Mouse (Mus musculus) erythroblast, embryonic 14.5 days (primary cell): ENCODE measurements around the gene Acss3. TPM values are rescaled to one million over a fixed set of nuclear protein-coding genes. Genes with fewer than 3 reads are reported as not detected.

Experiments
- H3K27me3 ChIP-seq: 2 replicates; pipeline ENCODE4 v1.6.1; 2012; ENCODE audit warnings: inconsistent platforms; ENCODE audit not compliant: control insufficient read depth
- H3K36me3 ChIP-seq: 2 replicates; pipeline ENCODE4 v1.6.1; 2012; ENCODE audit warnings: mild to moderate bottlenecking, inconsistent platforms; ENCODE audit not compliant: control insufficient read depth
- H3K4me1 ChIP-seq: 2 replicates; pipeline ENCODE4 v1.6.1; 2012; ENCODE audit warnings: inconsistent platforms; ENCODE audit not compliant: control insufficient read depth
- H3K4me3 ChIP-seq: replicated peaks from 2 replicates; pipeline ENCODE3; 2012; ENCODE audit warnings: moderate library complexity, mild to moderate bottlenecking, inconsistent platforms
- H3K9me3 ChIP-seq: 2 replicates; pipeline ENCODE4 v1.6.1; 2012; ENCODE audit warnings: low read length, inconsistent platforms, mixed read lengths; ENCODE audit not compliant: control insufficient read depth
- GATA1 ChIP-seq: IDR thresholded peaks from 2 replicates; pipeline ENCODE4 v1.6.1; 2012; ENCODE audit warnings: low read length, inconsistent platforms, mixed read lengths
- TAL1 ChIP-seq: IDR thresholded peaks from 3 replicates; pipeline ENCODE4 v1.6.1; 2012; ENCODE audit warnings: low read length, inconsistent platforms, mixed read lengths
- polyA plus RNA-seq: library from polyadenylated mRNA; stranded (reverse); fragments of >175 nt; gene quantifications from 2 replicates; pipeline ENCODE4 v1.2.3, GENCODE M21; 2012

Acss3 gene
- polyA plus RNA-seq, 1 experiment = not detected

DNA sequence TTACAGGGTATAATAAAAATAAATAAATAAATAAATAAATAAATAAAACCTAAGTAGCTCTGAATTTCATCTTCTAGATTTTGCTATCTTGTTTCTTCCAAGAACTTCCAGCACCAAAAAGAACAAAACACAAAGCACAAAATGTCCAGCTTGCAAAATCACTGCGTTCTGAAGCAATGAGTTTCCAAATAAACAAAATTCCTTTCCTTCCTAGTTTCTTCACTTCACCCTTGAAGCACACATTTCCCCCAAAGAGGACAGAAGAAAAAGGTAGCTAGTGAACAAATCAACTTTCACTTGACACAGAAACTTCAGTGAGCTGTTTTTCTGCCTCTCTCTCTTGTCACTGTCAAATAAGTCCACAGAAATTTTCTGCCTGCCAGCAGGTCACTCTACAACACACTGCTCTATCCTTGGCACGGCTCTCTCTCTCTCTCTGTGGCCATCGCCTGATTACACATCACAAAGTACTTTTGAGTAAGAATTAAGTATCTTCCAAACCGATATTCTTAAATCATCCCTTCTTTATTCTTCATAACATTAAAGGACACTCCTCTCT, 6.7 kb downstream of the Acss3 start:
- no peak for TF ChIP-seq GATA1
- Histone ChIP-seq H3K4me1 (no peaks in the 10 kb centered on the region), H3K27me3 (no peaks in the 10 kb centered on the region), H3K9me3 (no peaks in the 10 kb centered on the region), H3K4me3 (no peak overlapping the region), H3K36me3 (no peaks in the 10 kb centered on the region)

DNA sequence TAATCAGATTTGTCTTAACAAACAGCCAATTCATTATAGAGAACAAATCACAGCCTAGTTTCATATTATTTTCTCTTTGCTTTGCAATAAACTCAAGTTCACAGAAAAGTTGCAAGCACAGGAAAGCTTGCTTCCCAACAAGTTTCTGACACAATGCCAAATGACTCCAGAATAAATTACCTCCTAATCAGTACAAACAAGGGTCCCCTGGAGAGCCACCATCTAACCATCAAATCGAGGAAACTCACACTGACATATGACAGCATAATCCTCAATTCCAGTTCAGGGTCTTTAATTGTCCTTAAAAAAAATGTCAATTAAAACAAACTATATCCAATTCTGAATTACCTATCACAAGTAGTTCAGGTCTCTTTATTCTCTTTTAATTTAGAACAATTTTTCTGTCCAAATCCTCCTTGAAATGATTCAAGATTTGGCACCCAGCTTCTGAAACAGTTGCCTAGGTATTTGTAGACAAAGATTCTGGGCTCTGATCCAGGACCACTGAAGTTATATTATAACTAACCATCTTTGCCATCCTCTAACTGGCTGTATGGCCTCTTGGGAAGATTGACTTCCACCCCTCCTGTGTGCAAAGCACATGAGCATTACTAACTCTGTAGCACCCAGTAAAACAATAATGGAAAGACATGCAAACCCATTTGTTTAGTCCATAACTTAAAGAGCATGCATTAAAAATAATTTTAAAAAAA, 7.4 kb downstream of the Acss3 start:
- TF ChIP-seq GATA1 = no peak
- TF ChIP-seq TAL1 = no peak
- Histone ChIP-seq H3K27me3 (no peaks in the 10 kb centered on the region), H3K4me3 (no peak overlapping the region), H3K4me1 (no peaks in the 10 kb centered on the region), H3K9me3 (no peaks in the 10 kb centered on the region; the same call in 1 of the 2 replicates), H3K36me3 (no peaks in the 10 kb centered on the region)

DNA sequence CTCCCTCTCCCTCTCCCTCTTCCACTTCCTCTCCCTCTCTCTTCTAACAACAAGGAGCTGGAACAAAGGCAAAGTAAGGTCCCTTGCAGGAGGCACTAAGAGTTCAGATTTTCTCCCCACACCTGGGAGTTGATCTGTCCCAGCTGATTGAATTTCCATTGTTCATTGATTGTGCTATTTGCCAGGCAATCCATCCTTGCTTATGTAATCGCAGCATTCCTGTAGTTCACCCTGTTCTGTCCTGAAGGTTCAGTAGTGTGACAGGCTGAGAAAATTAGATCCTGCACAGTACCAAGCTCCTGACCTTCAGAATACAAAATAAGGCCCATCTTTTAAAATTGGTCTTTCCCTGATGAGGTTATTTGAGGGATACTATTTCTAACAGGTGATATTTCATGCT, 8.3 kb downstream of the Acss3 start:
- Histone ChIP-seq H3K27me3 (no peaks in the 10 kb centered on the region), H3K4me3 (no peak overlapping the region), H3K36me3 (no peaks in the 10 kb centered on the region), H3K9me3 (no peaks in the 10 kb centered on the region; the same call in 1 of the 2 replicates), H3K4me1 (no peaks in the 10 kb centered on the region)
- no peak for TF ChIP-seq TAL1
- no peak for TF ChIP-seq GATA1

DNA sequence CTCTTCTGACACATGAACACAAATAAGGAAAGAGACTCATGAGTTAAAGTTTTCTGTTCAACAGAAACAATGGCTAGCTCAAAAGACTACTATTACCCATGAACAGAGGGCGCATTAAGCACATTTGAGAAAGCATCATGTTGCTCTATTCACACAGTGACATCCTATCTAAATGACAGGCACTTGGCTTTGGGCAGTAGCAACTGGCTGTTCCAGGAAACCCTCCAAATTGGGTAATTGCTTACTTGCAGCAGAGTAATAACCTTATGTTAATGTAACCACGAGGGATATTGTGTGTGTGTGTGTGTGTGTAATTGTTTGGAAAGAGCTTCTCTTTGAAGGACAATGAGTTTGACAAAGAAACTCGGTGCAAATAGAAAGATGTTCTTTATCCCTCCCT, 29.0 kb downstream of the Acss3 start:
- H3K4me1 ChIP-seq = no peaks in the 10 kb centered on the region
- peaks cover 2% of the 10 kb centered on the region; the same call in 1 of the 2 replicates for H3K9me3 ChIP-seq
- no peaks in the 10 kb centered on the region for H3K27me3 ChIP-seq
- TF ChIP-seq TAL1 = no peak
- TF ChIP-seq GATA1 = no peak
- H3K4me3 ChIP-seq = no peak overlapping the region
- H3K36me3 ChIP-seq = no peaks in the 10 kb centered on the region

DNA sequence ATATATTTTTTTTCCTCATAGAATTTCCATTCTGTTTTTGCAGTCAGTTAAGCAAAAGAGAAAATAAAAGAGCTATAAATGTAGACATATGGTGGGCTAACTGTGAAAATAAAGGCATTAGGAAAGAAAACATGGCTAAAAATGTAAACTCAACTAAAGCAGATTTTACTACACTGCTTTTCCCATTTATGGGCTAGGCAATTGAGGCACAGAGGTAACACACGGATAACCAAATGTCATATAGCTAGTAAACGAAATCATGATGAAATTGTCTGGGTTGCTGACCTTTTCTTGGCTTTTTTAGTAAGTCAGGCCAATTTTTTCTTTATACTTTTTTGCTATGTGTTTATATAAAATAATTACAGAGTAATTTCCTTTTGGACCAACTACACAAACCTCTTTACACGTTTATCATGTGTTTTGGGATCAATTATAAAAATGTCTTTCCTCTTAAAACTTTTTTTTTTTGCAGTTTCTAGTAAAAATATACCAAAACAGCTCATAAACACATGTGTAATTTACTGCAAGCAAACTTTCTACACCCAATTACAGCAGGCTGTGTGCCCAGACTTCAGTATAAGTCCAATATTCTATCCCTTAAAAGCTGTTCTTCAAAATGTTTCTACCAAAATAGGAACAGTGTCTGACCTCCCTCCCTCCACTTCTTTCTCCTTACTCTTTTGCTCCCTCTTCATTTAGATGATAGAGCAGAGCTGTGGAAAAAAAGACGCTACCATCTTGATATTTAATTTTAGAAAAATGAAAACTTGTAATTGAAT, 69.4 kb downstream of the Acss3 start:
- Histone ChIP-seq H3K27me3 (no peaks in the 10 kb centered on the region), H3K9me3 (peaks cover 3% of the 10 kb centered on the region; the same call in 1 of the 2 replicates), H3K4me3 (no peak overlapping the region), H3K4me1 (no peaks in the 10 kb centered on the region), H3K36me3 (no peaks in the 10 kb centered on the region)
- no peak for TF ChIP-seq GATA1
- no peak for TF ChIP-seq TAL1

DNA sequence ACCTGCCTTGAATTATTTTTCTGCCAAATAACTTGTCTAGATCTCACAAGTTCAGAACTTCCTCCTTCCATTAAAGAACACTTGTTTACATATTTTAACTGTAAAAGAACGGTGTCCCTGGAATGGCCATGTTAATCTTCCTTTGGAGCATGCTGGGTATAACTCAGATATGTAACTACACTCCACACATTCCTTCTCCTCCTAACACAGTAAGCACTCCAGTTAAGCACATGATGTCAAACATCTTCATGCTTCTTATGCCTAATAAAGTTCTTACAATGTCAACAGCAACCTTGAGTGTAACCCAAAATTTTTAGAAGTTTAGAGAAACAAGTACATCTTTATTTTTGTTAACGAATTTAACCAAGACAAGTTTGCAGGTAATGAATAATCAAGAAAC, 73.0 kb downstream of the Acss3 start:
- H3K27me3 ChIP-seq = no peaks in the 10 kb centered on the region
- H3K4me1 ChIP-seq = no peaks in the 10 kb centered on the region
- no peaks in the 10 kb centered on the region; the same call in 1 of the 2 replicates for H3K9me3 ChIP-seq
- TF ChIP-seq TAL1 = no peak
- TF ChIP-seq GATA1 = no peak
- no peaks in the 10 kb centered on the region for H3K36me3 ChIP-seq
- H3K4me3 ChIP-seq = no peak overlapping the region

DNA sequence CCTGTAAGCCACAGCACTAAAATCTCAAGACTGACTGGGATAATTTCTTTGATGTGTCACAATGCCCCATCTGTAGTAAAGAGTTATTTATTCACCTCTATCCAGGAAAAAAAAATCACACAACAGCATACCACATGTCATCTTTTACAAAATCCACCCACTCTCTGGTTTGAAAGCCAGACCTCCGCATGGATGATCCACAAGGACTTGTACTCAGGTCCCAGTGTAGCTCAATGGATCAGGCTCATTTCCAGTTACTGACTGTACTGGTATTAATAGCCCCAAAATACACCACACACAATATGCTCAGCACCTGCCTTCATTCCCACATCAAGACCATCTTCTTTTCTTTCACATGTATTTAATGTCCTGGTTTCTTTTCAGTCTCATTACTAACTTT, 80.8 kb downstream of the Acss3 start:
- Histone ChIP-seq H3K4me3 (no peak overlapping the region), H3K4me1 (no peaks in the 10 kb centered on the region), H3K36me3 (no peaks in the 10 kb centered on the region), H3K9me3 (no peaks in the 10 kb centered on the region), H3K27me3 (no peaks in the 10 kb centered on the region)
- TF ChIP-seq TAL1 (no peak), GATA1 (no peak)

DNA sequence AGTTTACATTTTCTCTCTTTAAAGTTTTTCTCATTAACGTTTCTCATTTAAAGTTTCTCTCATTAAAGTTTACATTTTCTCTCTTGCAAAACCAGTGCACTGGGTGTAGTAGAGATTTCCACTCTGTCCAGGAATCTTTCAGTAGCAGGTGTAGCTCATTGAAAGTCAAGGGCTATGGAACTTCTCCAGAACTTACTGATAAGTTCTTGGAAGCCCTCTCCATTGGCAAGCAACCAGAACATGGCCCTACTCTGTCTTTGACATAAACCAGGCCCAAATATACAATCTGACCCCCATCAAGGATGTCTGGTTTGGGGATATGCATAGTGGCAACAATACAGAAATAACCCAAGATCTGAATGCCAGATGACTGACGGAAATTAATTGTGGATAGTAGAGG, 82.6 kb downstream of the Acss3 start:
- no peaks in the 10 kb centered on the region for H3K4me1 ChIP-seq
- no peak overlapping the region for H3K4me3 ChIP-seq
- H3K36me3 ChIP-seq = no peaks in the 10 kb centered on the region
- peaks cover 4% of the 10 kb centered on the region for H3K9me3 ChIP-seq
- no peaks in the 10 kb centered on the region for H3K27me3 ChIP-seq
- TF ChIP-seq GATA1 (no peak), TAL1 (no peak)

DNA sequence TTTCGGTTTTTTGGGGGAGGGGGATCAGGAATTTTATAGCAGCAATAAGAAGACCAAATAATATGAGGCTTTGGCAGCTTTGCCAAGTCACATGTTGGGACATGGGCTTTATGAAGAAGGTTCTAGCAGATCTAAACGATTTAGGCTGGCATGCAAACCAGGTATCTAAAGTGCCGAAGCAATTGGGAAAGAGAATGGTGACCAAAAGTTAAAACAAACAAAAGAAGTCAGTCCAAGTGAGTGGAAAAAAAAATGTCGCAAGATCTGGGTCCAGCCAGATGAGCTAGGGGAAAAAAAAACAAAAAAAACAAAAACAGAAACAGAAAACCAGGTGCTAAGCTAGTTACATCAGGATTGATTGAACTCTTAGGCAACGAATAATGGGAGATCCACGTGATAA, 83.1 kb downstream of the Acss3 start:
- Histone ChIP-seq H3K27me3 (no peaks in the 10 kb centered on the region), H3K36me3 (no peaks in the 10 kb centered on the region), H3K9me3 (peaks cover 4% of the 10 kb centered on the region), H3K4me1 (no peaks in the 10 kb centered on the region), H3K4me3 (no peak overlapping the region)
- TF ChIP-seq TAL1 (no peak), GATA1 (no peak)
